Mouse (Mus musculus): ENCODE measurements around the gene Trim17.
A peak's percentile ranks its signal among the peaks of the same experiment; 100 is the strongest.

DNA sequence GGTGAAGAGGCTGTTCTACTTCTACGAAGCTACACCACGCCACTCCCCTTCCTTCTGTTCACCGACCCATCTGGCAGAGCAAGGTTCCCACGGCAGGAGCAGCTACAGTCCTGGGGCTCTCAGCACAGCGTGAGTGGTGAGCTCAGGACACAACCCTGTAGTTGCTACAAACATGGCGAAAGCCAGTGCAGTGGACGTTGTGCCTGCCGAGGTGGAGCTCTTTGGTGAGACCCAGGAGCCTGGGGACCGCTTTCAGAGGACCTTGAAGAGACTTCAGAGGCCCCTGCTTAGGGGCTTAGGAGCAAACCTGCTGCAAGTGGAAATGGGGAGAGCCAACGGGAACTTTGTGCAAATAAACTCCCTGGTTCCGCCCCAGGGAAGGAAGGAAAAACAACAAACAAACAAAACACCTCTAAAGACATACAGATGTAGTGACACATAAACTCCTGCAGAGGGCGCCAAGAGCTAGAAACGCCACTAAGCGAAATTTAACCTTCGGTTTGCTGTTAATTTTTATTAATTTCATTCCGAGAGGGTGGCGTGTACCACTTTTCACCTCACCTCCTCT, 39.9 kb upstream of the Trim17 start:
- TF ChIP-seq CTCF (IDR thresholded peaks at IDR 0.05) (peak; percentile 78), EP300 (IDR thresholded peaks at IDR 0.05) (no peak)

All from lung, postnatal 0 days (tissue).